Mouse (Mus musculus): ENCODE data around the gene Wdr89.

Gene Wdr89

DNA sequence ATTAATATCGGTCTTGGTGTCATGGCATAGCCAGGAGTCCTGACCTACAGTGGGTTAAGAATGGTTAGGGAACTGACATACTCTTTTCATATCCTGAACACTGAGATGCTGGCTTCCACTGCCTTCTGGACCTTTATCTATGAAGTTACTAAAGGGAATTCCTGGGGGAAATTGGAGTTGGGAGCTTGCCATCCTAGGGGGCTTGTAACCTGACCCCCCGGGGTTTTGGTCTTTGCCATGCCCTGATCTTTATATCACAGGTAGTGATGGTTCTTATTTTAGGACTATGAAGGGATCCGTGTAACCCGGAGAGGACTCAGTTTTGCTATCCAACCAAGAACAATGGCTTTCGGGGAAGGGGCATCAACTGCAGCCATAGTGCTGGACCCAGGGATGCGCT, 1.3 kb upstream of the Wdr89 start:
- in situ Hi-C loops (cut with MboI, MseI) = loop anchor here (5.0 to 25.0 kb wide), 2 partner anchors 52 to 383 kb away; no protein-coding TSS in a partner anchor

DNA sequence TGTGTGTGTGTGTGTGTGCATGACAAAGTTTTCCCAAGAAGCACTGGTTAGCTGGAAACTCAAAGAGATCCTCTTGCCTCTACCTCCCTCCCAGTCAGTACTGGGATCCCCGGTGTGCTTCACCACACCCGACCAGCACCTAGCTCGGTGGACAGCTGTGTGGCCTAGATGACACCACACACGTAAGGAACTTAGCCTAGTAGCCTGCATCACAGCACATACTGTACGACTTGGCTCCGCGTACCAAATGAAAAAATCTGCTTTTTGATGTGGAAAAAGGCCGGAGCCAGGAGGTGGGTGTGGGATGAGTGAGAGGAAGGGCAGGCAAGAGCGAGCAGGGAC, 450 bp downstream of the Wdr89 start:
- in situ Hi-C loops (cut with MboI, MseI) = loop anchor here (5.0 to 25.0 kb wide), 2 partner anchors 72 to 382 kb away; partner anchors contain the start of gene Ppp2r5e

DNA sequence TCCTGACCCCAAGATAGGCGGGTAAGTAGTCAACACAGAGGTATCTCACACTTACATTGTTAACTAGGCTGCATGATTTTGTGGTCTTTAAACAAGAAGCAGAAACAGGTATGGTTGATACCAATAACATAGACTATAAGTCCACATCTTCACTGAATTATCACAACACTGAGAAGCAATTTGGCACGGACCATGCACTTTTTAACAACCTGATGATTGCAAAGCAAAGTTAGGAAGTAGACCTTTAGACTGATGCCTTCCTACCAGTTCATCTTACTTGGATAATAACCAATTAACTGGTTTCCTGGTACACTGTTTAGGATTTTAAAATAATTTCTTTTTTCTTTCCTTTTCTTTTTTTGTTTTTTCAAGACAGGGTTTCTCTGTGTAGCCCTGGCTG, 1.1 kb downstream of the Wdr89 start:
- in situ Hi-C loops (cut with MboI, MseI) = loop anchor here (5.0 to 25.0 kb wide), 2 partner anchors 71 to 381 kb away; partner anchors contain the start of gene Ppp2r5e

DNA sequence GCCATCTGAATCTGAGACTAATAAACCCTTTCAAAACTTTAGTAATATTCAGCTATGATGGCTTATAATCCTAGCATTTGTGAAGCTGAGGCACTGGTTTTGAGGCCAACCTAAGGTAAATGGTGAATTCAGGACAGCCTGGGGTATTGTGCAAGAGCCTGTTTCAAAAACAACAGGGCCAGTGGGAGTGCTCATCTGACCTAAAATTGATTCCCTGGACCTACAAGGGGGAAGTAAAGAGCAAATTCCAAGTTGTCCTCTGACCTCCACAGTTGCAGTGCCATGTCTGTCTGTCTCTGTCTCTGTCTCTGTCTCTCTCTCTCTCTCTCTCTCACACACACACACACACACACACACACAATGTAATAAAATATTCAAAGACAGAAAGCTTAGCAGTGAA, 2.4 kb downstream of the Wdr89 start:
- in situ Hi-C loops (cut with MboI, MseI) = loop anchor here (5.0 to 25.0 kb wide), 2 partner anchors 70 to 380 kb away; partner anchors contain the start of gene Ppp2r5e

DNA sequence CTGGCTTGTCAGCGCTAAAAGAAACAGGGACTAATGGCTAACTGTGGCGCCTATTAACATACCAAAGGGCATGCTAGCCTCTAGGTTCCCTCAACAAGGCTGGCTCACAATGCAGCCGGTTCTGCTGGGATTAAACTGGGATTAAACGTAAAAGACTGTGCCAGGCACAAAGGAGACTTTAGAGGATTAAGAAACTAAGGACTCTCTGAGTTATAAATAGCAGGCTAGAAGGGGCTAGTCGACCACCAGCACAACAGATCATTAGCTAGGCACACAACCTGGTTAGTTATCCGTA, 4.9 kb downstream of the Wdr89 start:
- in situ Hi-C loops (cut with MboI, MseI) = loop anchor here (25.0 kb wide), 1 partner anchor 377 kb away; no protein-coding TSS in a partner anchor

DNA sequence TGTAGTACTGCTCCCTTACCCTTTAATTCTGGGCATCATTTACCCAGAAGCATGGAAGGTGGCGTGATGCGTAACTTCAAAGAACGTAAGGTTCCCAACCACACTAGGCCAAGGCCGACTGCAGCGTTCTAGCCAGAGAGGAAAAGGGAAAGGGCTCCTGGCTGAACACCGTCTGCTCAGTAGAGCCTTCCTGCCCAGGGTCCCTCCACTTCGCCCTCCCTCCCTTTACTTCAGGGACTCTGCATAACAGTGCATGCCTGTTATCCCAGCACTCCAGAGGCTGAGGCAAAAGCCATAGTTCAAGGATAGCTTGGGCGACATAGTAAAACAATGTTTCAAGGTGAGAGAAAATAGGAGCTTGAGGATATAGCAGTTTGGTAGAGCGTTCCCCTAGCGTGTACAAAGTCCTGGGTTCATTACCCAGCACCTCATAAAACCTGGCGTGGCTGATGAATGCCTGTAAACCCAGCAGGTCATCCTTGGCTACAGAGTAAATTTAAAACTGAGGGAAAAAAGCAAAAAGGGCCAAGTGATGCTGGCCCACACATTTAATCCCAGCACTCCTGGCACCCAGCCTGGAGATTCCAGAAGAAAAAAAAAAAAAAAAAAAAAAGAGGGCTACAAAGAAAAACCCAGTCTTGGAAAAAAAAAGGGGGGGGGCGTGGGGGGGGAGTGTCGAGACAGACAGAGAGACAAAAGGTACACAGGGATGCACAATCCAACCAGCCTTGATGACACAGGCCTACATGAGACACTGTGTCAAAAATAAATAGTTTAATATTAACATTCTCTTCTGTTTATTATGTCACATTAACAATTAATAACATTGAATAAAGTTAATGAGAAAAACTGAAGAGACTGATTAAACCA, 5.5 kb downstream of the Wdr89 start:
- in situ Hi-C loops (cut with MboI, MseI) = loop anchor here (25.0 kb wide), 1 partner anchor 377 kb away; no protein-coding TSS in a partner anchor

DNA sequence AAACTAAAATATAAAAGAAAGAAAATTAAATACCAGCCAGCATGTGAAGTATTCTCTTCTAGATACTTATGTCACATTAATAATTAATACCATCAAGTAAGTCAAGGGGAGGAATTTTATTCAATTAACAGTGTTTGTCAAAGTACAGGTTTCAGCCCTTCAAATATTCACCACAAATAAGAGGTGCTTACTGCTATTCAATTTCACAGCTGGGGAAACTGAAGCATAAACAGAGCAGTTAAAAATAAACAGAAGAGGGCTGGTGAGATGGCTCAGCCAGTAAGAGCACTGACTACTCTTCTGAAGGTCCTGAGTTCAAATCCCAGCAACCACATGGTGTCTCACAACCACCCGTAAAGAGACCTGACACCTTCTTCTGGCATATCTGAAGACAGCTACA, 7.0 kb downstream of the Wdr89 start:
- in situ Hi-C loops (cut with MboI, MseI) = loop anchor here (25.0 kb wide), 1 partner anchor 375 kb away; no protein-coding TSS in a partner anchor

DNA sequence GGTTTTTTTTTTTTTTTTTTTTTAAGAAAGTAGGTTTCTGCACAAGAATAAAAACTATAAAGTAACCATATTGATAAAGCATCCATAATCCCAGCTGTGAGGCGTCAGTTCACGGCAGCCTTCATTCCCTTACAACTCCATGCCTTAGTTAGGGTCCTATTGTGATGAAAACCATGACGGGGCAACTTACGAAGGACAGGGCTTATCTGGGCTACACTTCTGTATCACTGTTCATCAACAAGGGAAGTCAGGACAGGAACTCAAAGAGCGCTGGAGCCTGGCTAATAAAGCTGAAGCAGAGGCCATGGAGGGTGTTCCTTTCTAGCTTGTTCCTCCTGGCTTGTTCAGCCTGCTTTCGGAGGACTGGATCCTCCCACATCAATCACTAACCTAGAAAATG, 10.9 kb downstream of the Wdr89 start:
- in situ Hi-C loops (cut with MboI, MseI) = loop anchor here (25.0 kb wide), 1 partner anchor 371 kb away; no protein-coding TSS in a partner anchor

DNA sequence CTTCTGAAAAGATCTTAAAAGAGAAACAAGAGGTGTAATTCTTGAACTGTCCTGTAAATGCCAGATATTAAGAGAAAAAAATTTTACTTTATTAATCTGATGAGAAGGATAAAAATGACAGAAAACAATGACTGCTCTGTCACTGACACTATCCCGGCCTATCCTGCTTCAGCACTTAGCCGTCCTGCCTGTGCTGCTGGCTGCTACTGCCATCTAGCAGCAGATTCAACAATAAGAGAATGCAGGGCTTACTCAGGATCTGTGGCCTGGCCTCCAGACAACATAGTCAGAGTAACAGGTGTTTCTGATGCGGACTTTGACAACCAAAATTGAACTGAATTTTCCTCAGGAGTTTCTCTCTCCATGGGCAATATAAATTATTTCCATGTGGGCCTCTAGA, 12.8 kb downstream of the Wdr89 start:
- in situ Hi-C loops (cut with MboI, MseI) = loop anchor here (25.0 kb wide), 1 partner anchor 369 kb away; no protein-coding TSS in a partner anchor

DNA sequence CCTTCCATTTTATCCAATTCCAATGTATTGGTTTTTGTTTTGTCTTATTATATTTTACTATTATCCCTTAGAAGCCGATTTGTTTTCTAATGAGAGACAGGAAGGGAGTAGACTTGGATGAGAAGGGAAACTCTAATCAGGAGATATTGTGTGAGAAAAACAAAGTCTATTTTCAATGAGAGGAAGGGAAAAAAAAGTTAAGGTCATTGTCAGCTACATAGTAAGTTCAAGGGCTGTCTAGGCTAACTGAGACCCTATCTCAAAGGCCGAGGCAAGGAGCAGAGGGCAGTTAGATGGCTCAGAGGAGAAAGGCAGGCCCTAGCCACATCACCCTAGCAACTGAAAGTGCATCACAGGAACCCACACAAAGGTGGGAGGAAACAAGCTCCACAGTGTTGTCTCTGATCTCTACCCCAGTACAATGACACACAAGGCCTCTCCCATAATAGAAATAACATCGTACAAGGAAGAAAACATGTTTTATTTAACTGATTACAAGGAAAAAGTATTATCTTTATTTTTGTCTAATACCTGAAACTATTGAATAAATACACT, 15.0 kb downstream of the Wdr89 start:
- in situ Hi-C loops (cut with MboI, MseI) = loop anchor here (5.0 to 25.0 kb wide), 2 partner anchors 187 to 367 kb away; no protein-coding TSS in a partner anchor

DNA sequence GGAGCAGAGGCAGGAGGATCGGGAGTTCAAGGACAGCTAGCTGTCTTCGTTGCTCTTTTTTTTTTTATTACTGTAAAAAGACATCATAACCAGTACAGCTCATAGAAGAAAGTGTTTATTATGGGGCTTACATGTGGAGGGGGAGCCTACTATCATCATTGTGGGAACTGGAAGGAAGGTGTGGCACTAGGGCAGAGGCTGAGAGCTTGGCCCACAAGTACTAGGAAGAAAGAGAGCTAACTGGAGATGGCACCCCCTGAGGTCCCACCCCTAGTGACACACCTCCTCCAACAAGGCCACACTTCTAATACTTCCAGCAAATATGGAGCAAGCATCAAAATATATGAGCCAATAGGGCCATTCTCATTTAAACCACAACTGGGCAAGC, 19.6 kb downstream of the Wdr89 start:
- in situ Hi-C loops (cut with MboI, MseI) = loop anchor here (5.0 to 25.0 kb wide), 3 partner anchors 182 to 1337 kb away; partner anchors contain the start of gene Gm11042

DNA sequence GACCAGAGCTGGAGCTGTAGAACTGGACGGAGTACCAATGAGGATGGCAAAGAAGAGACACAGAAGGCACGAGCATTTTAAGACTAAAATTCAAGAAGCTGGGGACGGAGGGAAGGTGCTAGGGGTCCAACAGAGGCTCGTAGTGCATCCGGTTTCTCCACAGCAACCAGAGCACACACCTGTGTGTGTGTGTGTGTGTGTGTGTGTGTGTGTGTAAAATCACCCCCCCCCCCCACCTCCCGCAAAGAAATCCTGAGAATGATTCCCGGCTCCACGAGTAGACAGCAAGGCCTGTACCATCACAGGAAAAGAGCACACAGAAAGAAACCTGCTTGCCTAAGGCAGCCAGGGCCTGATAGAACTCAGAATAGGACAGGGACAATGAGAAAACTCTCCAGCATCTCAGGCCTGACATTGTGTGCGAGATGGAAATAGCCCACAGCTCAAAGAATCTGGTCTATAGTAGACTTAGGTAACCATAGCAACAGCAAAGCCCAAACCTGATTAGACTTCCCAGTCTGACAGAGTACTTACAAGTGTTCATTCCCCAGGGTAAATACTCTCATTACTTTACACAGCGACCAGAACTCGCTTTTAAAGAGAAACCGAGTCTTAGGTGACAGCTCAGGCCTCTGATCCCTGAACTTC, 20.2 kb downstream of the Wdr89 start:
- in situ Hi-C loops (cut with MboI, MseI) = loop anchor here (25.0 kb wide), 1 partner anchor 1337 kb away; the partner anchor contains the start of gene Gm11042

DNA sequence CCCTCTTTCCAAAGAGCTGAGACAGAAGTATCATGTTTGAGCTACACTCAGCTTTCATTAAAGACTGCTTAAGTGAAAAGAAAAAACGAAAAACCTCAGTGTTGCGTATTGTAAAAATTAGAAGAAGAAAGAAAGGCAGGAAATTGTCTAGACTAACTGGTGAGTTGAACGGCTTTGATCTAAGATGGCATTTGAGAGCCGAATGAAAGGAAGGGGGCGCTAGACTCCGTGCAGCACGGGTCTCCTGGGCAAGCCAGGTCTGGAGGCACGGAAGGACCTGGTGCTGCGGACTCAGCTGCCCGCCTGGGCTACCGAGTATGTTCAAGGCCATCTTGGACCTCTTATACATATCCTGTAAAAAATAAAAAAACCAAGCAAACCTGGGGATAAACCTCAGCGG, 21.1 kb downstream of the Wdr89 start:
- in situ Hi-C loops (cut with MboI, MseI) = loop anchor here (25.0 kb wide), 1 partner anchor 1336 kb away; the partner anchor contains the start of gene Gm11042

DNA sequence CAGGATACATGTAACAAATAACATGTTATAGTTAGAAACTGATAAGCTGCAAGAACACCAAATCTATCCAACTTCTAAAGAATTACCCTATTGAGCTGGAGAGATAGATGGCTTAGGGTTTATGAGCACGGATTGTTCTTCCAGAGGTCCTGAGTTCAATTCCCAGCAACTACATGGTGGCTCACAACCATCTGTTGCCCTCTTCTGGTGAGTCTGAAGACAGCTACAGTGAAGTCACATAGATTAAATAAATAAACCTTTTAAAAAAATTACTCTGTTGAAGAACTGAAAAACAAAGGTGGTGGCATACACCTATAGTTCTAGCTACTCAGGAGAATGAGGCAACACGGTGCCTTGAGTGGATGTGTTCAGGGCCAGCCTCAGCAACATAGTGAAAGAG, 21.7 kb downstream of the Wdr89 start:
- in situ Hi-C loops (cut with MboI, MseI) = loop anchor here (25.0 kb wide), 1 partner anchor 1335 kb away; the partner anchor contains the start of gene Gm11042

DNA sequence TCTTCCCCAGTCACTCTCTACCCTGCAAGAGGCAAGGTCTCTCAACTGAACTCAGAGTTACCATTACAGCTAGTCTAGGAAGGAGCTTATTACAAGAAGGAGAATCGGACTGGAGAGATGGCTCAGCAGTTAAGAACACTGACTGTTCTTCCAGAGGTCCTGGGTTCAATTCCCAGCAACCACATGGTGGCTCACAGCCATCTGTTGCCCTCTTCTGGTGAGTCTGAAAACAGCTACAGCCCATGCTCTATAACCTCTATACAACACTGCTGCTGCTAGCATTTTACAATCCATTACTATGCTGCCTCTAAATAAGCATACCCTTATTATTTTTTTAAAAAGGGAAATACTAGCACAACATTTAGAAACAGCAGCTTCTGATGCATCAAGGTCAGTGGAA, 23.6 kb downstream of the Wdr89 start:
- in situ Hi-C loops (cut with MboI, MseI) = loop anchor here (25.0 kb wide), 1 partner anchor 1333 kb away; the partner anchor contains the start of gene Gm11042

DNA sequence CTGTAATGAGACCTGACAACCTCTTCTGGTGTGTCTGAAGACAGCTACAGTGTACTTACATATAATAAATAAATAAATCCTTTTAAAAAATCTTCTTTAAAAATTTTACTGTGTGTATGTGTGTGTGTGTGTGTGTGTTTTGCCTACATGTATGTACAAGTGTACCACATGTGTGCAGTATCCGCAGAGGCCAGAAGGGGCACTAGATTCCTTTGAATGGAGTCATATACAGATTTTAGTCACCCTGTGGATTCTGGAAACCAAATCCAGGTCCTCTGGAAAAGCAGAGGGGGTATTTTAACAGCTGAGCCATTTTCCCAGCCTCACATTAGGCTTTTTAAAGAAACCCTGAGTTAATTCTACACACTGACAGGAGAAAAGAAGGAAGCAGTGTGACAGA, 27.6 kb downstream of the Wdr89 start:
- in situ Hi-C loops (cut with MboI, MseI) = loop anchor here (25.0 kb wide), 1 partner anchor 1329 kb away; the partner anchor contains the start of gene Gm11042

DNA sequence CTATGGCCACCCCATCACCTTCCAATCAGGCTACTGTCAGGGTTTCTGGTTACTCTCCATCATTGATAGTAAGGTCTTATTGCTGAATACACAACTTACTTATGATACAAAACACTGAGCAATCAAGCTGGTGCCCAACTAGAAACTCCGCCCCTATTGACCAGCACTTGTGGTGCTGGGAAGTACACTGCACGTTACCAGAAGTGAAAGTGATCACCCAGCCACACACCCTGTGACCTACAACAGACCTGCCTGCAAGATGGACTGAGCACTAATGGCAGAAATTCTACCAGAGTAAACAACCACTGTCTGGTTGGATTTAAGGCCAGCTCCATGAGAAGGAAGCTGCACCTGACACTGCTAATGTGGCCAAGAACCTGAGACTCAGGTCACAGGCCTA, 31.0 kb downstream of the Wdr89 start:
- in situ Hi-C loops (cut with MboI, MseI) = loop anchor here (25.0 kb wide), 1 partner anchor 1326 kb away; the partner anchor contains the start of gene Gm11042

DNA sequence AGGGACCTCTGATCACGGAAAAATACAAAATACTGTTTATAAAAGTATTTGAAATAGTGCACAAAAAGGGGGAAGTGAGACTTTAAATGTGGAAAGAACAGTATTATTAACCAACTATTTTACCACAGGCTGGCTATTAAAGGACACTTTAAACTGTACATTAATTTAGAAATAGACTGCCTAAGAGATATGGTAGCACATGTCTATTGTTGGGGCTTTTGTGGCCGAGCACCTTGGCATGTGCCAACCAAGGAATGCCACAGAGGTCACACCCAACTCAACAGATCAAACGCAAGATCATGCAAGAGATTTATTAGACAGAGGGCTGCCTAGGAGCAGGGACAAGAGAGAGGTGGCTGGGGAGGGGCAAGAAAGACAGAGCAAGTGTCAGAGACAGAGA, 32.2 kb downstream of the Wdr89 start:
- in situ Hi-C loops (cut with MboI, MseI) = loop anchor here (25.0 kb wide), 1 partner anchor 1325 kb away; the partner anchor contains the start of gene Gm11042

DNA sequence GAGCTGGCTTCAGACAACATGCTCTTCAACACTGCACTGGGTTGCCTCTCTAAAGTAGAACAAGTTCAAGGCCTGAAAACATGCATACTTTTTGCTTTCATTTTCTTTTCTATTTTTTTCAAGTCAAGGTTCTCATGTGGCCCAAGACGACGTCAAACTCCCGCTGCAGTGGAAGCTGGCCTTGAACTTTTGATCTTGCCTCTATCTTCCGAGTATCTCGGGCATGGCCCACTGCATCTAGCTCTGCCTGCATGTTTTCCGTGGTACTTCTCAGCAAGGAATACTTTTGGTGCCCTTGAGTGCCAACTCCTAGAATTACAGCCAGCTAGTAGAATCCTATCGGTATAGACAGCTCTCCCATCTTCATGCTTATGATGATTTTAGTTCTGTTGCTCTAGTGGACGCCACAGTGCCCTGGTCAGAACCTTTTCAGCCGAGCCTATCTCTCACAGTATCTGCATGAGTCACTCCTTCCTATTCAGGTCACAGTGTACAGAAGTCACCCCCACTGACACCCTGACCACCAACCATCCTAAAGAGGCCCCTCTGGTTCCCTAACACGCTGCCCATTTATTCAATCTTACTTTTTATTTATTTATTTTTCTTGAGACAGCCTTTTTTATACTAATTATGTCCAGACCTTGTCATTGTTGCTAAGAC, 33.4 kb downstream of the Wdr89 start:
- in situ Hi-C loops (cut with MboI, MseI) = loop anchor here (25.0 kb wide), 1 partner anchor 1324 kb away; the partner anchor contains the start of gene Gm11042

DNA sequence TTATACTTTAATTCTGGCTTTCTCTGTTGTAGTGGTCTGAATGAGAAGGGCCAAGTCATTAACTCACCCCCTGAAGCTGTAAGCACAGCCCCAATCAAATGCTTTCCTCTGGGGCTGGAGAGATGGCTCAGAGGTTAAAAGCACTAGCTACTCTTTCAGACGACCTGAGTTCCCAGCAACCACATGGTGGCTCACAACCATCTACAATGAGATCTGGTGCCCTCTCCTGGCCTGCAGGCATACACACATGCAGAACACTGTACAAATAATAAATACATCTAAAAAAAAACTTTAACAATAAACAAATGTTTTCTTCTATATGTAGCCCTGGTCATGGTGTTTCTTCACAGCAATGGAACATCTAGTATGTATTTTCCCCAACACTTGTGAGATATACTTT, 39.7 kb downstream of the Wdr89 start:
- in situ Hi-C loops (cut with MboI, MseI) = loop anchor here (25.0 kb wide), 1 partner anchor 1317 kb away; the partner anchor contains the start of gene Gm11042

DNA sequence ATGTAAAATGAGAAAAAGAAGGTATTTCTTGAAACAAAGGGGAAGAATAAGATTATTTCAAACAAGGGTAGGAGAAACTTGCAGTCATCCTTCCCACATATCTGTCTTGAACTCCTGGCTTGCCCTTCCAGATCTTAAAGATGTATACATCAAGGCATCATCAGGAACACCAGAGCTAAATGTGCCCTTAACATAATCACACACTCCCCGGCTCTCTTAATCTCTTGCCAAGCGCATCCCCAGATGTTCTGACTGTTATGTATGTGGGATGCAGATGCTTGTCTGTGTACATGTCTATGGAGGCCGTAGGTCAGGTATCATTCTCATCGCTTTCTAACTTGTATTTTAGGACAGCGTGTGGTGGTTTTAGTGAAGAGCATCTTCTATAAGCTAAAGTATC, 46.0 kb downstream of the Wdr89 start:
- in situ Hi-C loops (cut with MboI, MseI) = no loop called here

Measured in regulatory T cell (primary cell).